Mouse (Mus musculus): Measurements from ENCODE around the gene Wdr46. TPM values are rescaled to one million over a fixed set of nuclear protein-coding genes. Genes with fewer than 3 reads are reported as not detected.

Wdr46 gene
- total and polyA plus RNA-seq, 3 experiments = 39.8 to 72.4 (median 49.7) TPM

GRCm38 (mm10) chr17:33947430-33948089 is 7.1 kb downstream of the Wdr46 start:
- H3K9ac ChIP-seq (ENCODE audit: insufficient read depth, low read depth) = no peak overlapping the region
- TF ChIP-seq GABPA (IDR thresholded peaks at IDR 0.05; ENCODE audit: insufficient replicate concordance, low read depth, low read length) = no peak
- no peaks in the 10 kb centered on the region for H3K27me3 ChIP-seq (replicated peaks)
- H3K27ac ChIP-seq (ENCODE audit: insufficient read depth, low read depth) = no peak overlapping the region
- H3K4me3 ChIP-seq (replicated peaks in 1 of 3; ENCODE audit: low read depth in 2 of 3, low read length in 2 of 3, poor library complexity in 1 of 3) = no peak overlapping the region
- no peaks in the 10 kb centered on the region for H3K9me3 ChIP-seq (replicated peaks; ENCODE audit: low read length)
- peaks cover 76 to 92% of the 10 kb centered on the region in 2 experiments for H3K36me3 ChIP-seq (replicated peaks in 1 of 2; ENCODE audit: control insufficient read depth in 1 of 2, insufficient read depth in 1 of 2, low read length in 1 of 2)
- H3K4me2 ChIP-seq (ENCODE audit: insufficient read depth, low read depth, poor library complexity, severe bottlenecking) = no peak overlapping the region
- no peaks in the 10 kb centered on the region for H3K79me2 ChIP-seq (replicated peaks; ENCODE audit: control insufficient read depth, extremely low read depth, insufficient read depth, poor library complexity, severe bottlenecking)
- peaks cover 2 to 13% of the 10 kb centered on the region in 2 experiments; a peak in 2 of 4 replicates for H3K4me1 ChIP-seq (ENCODE audit: control insufficient read depth in 1 of 2, insufficient read depth in 2 of 2)
- DNase-seq (ENCODE audit: extremely low read depth) = no peak
- dilution Hi-C loops (cut with MboI; ENCODE audit: extremely low pct_ligation_motif_present, extremely low pct_unique_long_range_greater_than_20kb, low sequenced_read_pairs) = no loop called here
- in situ Hi-C loops (cut with MboI; ENCODE audit: low pct_ligation_motif_present, low pct_unique_long_range_greater_than_20kb, low sequenced_read_pairs) = no loop called here

- Histone ChIP-seq H3K9me3 (replicated peaks; ENCODE audit: low read length) (no peaks in the 10 kb centered on the region), H3K27ac (ENCODE audit: insufficient read depth, low read depth) (no peak overlapping the region), H3K27me3 (replicated peaks) (no peaks in the 10 kb centered on the region), H3K4me1 (ENCODE audit: control insufficient read depth in 1 of 2, insufficient read depth in 2 of 2) (peaks cover 4 to 21% of the 10 kb centered on the region in 2 experiments; a peak in 2 of 4 replicates), H3K4me2 (ENCODE audit: insufficient read depth, low read depth, poor library complexity, severe bottlenecking) (no peak overlapping the region), H3K36me3 (replicated peaks in 1 of 2; ENCODE audit: control insufficient read depth in 1 of 2, insufficient read depth in 1 of 2, low read length in 1 of 2) (peaks cover 77 to 92% of the 10 kb centered on the region in 2 experiments), H3K79me2 (replicated peaks; ENCODE audit: control insufficient read depth, extremely low read depth, insufficient read depth, poor library complexity, severe bottlenecking) (peaks cover 3% of the 10 kb centered on the region; the same call in 1 of the 2 replicates), H3K9ac (ENCODE audit: insufficient read depth, low read depth) (no peak overlapping the region), H3K4me3 (replicated peaks in 1 of 3; ENCODE audit: low read depth in 2 of 3, low read length in 2 of 3, poor library complexity in 1 of 3) (no peak overlapping the region)
- in situ Hi-C loops (cut with MboI; ENCODE audit: low pct_ligation_motif_present, low pct_unique_long_range_greater_than_20kb, low sequenced_read_pairs) (no loop called here), dilution Hi-C loops (cut with MboI; ENCODE audit: extremely low pct_ligation_motif_present, extremely low pct_unique_long_range_greater_than_20kb, low sequenced_read_pairs) (no loop called here)
- DNase-seq (ENCODE audit: extremely low read depth) = no peak
- TF ChIP-seq EP300 (IDR thresholded peaks at IDR 0.05; ENCODE audit: low read length) = no peak
- no peak for TF ChIP-seq MYC (IDR thresholded peaks at IDR 0.05; ENCODE audit: low read depth, low read length)
- no peak for TF ChIP-seq MAX (IDR thresholded peaks at IDR 0.05; ENCODE audit: low read length)
- no peak for TF ChIP-seq SMC3 (IDR thresholded peaks at IDR 0.05; ENCODE audit: low read depth, low read length)
- no peak for TF ChIP-seq SIN3A (IDR thresholded peaks at IDR 0.05; ENCODE audit: low read length)
- TF ChIP-seq ZNF384 (IDR thresholded peaks at IDR 0.05; ENCODE audit: low read depth, low read length) = no peak
- TF ChIP-seq POLR2AphosphoS2 (IDR thresholded peaks at IDR 0.05; ENCODE audit: low read depth, low read length) = no peak
- no peak for TF ChIP-seq NRF1 (IDR thresholded peaks at IDR 0.05; ENCODE audit: low read depth, low read length)
- TF ChIP-seq IRF4 (IDR thresholded peaks at IDR 0.05; ENCODE audit: low read depth, low read length) = no peak
- no peak for TF ChIP-seq HCFC1 (IDR thresholded peaks at IDR 0.05; ENCODE audit: low read depth, low read length)
- no peak for TF ChIP-seq ZMIZ1 (IDR thresholded peaks at IDR 0.05; ENCODE audit: low read depth, low read length)
- no peak for TF ChIP-seq MAZ (IDR thresholded peaks at IDR 0.05; ENCODE audit: low read depth, low read length)
- TF ChIP-seq RAD21 (IDR thresholded peaks at IDR 0.05; ENCODE audit: low read depth, low read length) = no peak
- no peak for TF ChIP-seq USF1 (IDR thresholded peaks at IDR 0.05; ENCODE audit: low read depth, low read length)
- no peak for TF ChIP-seq KAT2A (IDR thresholded peaks at IDR 0.05; ENCODE audit: insufficient replicate concordance, low read length)
- no peak for TF ChIP-seq CHD1 (IDR thresholded peaks at IDR 0.05; ENCODE audit: low read depth, low read length)
Measured at GRCm38 (mm10) chr17:33948090-33948904, 7.8 kb downstream of the Wdr46 start.
